Mouse (Mus musculus): Measurements from ENCODE around the gene Mast1.

Gene Mast1

GRCm38 (mm10) chr8:84936962-84937546 lies at the start of gene Mast1:
Mast1 (minus strand) TSS chr8:84937359.
- DNase-seq (ENCODE audit: extremely low spot score, low read depth, low spot score): no peak

- no peak for DNase-seq (ENCODE audit: extremely low spot score, low read depth, low spot score)
Measured at GRCm38 (mm10) chr8:84986379-84986945, 49.3 kb upstream of the Mast1 start.

GRCm38 (mm10) chr8:84985684-84986378 lies 48.7 kb upstream of the Mast1 start:
- no peak for DNase-seq (ENCODE audit: extremely low spot score, low read depth, low spot score)

- DNase-seq (ENCODE audit: extremely low spot score, low read depth, low spot score): no peak
Measured at GRCm38 (mm10) chr8:84985049-84985683, 48.0 kb upstream of the Mast1 start.

- DNase-seq (ENCODE audit: extremely low spot score, low read depth, low spot score): no peak
Measured at GRCm38 (mm10) chr8:84984294-84985048, 47.3 kb upstream of the Mast1 start.

- DNase-seq (ENCODE audit: extremely low spot score, low read depth, low spot score): no peak
Measured at GRCm38 (mm10) chr8:84982499-84983011, 45.4 kb upstream of the Mast1 start.

- no peak for DNase-seq (ENCODE audit: extremely low spot score, low read depth, low spot score)
Measured at GRCm38 (mm10) chr8:84981644-84982498, 44.7 kb upstream of the Mast1 start.

GRCm38 (mm10) chr8:84980622-84981358 lies 43.6 kb upstream of the Mast1 start:
- DNase-seq (ENCODE audit: extremely low spot score, low read depth, low spot score): no peak

- DNase-seq (ENCODE audit: extremely low spot score, low read depth, low spot score): no peak
Measured at GRCm38 (mm10) chr8:84979599-84980421, 42.7 kb upstream of the Mast1 start.

GRCm38 (mm10) chr8:84978248-84978940 lies 41.2 kb upstream of the Mast1 start, which contains the start of gene Junb:
Junb (minus strand) TSS chr8:84978718.
- DNase-seq (ENCODE audit: extremely low spot score, low read depth, low spot score): no peak

GRCm38 (mm10) chr8:84977435-84978247 lies 40.5 kb upstream of the Mast1 start:
- no peak for DNase-seq (ENCODE audit: extremely low spot score, low read depth, low spot score)

- DNase-seq (ENCODE audit: extremely low spot score, low read depth, low spot score): no peak
Measured at GRCm38 (mm10) chr8:84976763-84977434, 39.7 kb upstream of the Mast1 start.

- DNase-seq (ENCODE audit: extremely low spot score, low read depth, low spot score): peak; percentile 88
Measured at GRCm38 (mm10) chr8:84976031-84976762, 39.0 kb upstream of the Mast1 start.

- DNase-seq (ENCODE audit: extremely low spot score, low read depth, low spot score): no peak
Measured at GRCm38 (mm10) chr8:84975434-84975833, 38.3 kb upstream of the Mast1 start.

- DNase-seq (ENCODE audit: extremely low spot score, low read depth, low spot score): no peak
Measured at GRCm38 (mm10) chr8:84974543-84975142, 37.5 kb upstream of the Mast1 start.

Measured in hindlimb bud, embryonic 11.5 days (tissue).